Mouse (Mus musculus) liver, embryonic 11.5 days (tissue): ENCODE measurements at regions not wholly inside any gene's neighbourhood (a gene's known extent, or its start where the extent isn't known, plus 50 kb on each side); places are given as distances from the start of the nearest gene placed in this dataset.

ENCODE experiments used
- ATAC-seq: fragments of 200-750 bp; cut with Nextera tagmentation; replicated peaks from 2 replicates; pipeline ENCODE4 v1.8.0; 2017; ENCODE audit warnings: moderate number of reproducible peaks, mild to moderate bottlenecking, moderate TSS enrichment, moderate library complexity; ENCODE audit not compliant: low FRiP score
- DNase-seq: peaks from one replicate; pipeline ENCODE4 v3.0.0-alpha.2; 2017; ENCODE audit warnings: low spot score
- H3K27ac ChIP-seq: fragments of 300-500 bp; sonication (generic); 2 replicates; pipeline ENCODE4 v1.5.1; 2014; ENCODE audit warnings: mild to moderate bottlenecking, low read depth, low read length, control low read depth
- H3K27me3 ChIP-seq: fragments of 300-500 bp; sonication (generic); replicated peaks from 2 replicates; pipeline ENCODE4 v1.6.1; 2014; ENCODE audit warnings: low read length, mixed read lengths; ENCODE audit not compliant: control insufficient read depth, insufficient read depth
- H3K36me3 ChIP-seq: fragments of 300-500 bp; sonication (generic); 2 replicates; pipeline ENCODE4 v1.6.1; 2014; ENCODE audit warnings: mild to moderate bottlenecking, low read length, moderate library complexity, mixed read lengths; ENCODE audit not compliant: control insufficient read depth, insufficient read depth
- H3K4me1 ChIP-seq: fragments of 300-500 bp; sonication (generic); replicated peaks from 2 replicates; pipeline ENCODE4 v1.6.1; 2014; ENCODE audit warnings: low read length, mixed read lengths; ENCODE audit not compliant: control insufficient read depth, insufficient read depth
- H3K4me2 ChIP-seq: fragments of 300-500 bp; sonication (generic); 2 replicates; pipeline ENCODE4 v1.6.1; 2014; ENCODE audit warnings: mild to moderate bottlenecking, control low read depth, moderate library complexity
- H3K4me3 ChIP-seq: fragments of 300-500 bp; sonication (generic); 2 replicates; pipeline ENCODE4 v1.5.1; 2014; ENCODE audit warnings: low read depth, low read length, control low read depth
- H3K9ac ChIP-seq: fragments of 300-500 bp; sonication (generic); 2 replicates; pipeline ENCODE4 v1.6.1; 2014; ENCODE audit warnings: low read depth, low read length, control low read depth
- H3K9me3 ChIP-seq: fragments of 300-500 bp; sonication (generic); 2 replicates; pipeline ENCODE4 v1.6.1; 2016; ENCODE audit warnings: low read length, inconsistent platforms, mixed read lengths; ENCODE audit not compliant: control insufficient read depth
- WGBS: fragments of 180-500 bp; shearing (Covaris S2); extraction: QIAGEN DNeasy Blood & Tissue Kit; methylation state at CpG from one replicate; pipeline ENCODE4 v1.1.7; 2014; 5-methylcytosine and 5-hydroxymethylcytosine counted together

DNA sequence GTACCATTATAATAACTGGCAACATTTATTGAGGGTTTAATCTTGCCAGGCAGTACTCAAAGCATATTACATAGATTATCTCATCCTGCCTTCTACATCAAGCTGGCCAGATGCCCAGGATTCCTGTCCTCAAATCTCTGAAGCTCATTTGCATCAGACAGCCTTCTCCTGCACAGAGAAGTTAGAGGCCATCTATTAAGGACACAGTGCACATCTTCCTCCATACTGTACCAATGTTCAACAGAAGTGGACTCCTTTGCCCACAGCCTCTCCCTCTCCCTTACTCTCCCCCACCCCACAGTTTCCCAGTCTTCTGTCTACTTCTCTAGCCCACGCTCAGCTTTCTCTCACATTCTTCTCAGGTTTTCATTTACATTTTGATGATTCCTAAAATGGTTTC, 277.3 kb upstream of the Zfp637 start:
- ATAC-seq (no peak), DNase-seq (no peak)
- 87% methylated on average over 1 of the region's 1 CpGs for WGBS
- Histone ChIP-seq H3K27me3 (no peaks in the 10 kb centered on the region), H3K27ac (no peak overlapping the region), H3K4me2 (no peak overlapping the region), H3K4me1 (no peaks in the 10 kb centered on the region), H3K36me3 (no peaks in the 10 kb centered on the region), H3K9me3 (no peaks in the 10 kb centered on the region), H3K4me3 (no peak overlapping the region), H3K9ac (no peak overlapping the region)

DNA sequence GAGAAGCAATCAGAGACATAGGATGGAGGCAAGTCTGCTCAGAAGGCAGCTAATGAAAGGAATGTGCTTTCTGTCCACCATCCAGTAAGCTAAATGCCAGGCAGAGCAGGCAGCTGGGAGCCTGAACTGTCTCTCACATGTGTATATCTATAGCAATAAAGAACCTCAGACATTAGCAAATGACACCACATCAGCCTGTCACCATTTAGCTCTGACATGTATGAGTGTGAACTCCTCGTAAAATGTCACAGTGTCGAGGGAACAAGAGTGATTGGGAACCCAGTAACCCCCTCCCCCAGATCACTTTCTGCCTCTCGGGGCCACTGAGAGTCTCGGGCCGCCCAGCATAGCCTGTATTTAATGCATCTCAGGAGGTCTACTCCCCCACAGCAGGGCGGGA, 274.2 kb upstream of the Zfp637 start:
- H3K27me3 ChIP-seq: no peaks in the 10 kb centered on the region
- no peak overlapping the region for H3K27ac ChIP-seq
- DNase-seq: no peak
- WGBS: 58% methylated on average over 6 of the region's 6 CpGs
- no peaks in the 10 kb centered on the region for H3K9me3 ChIP-seq
- H3K4me1 ChIP-seq: no peaks in the 10 kb centered on the region
- no peak for ATAC-seq
- no peaks in the 10 kb centered on the region for H3K36me3 ChIP-seq
- no peak overlapping the region for H3K4me2 ChIP-seq
- no peak overlapping the region for H3K4me3 ChIP-seq
- no peak overlapping the region for H3K9ac ChIP-seq

DNA sequence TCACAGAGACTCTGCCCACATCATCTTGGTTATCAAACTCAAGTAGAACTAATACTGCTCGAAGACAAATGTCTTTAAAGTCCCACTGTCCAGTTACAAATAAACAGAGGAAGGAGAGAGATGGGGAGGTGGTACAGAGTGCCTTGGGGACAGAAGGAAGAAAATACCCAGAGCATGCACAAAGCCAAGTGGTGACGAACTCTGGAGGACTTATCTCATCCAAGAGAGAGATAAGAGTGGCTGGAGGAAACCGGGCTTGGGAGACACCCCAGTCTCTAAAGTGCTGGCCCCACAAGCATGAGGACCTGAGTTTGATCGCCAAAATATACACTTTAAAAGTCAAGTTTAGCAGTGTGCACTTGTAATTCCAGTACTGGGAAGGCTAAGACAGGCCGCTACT, 273.3 kb upstream of the Zfp637 start:
- DNase-seq (no peak), ATAC-seq (no peak)
- H3K9ac ChIP-seq: no peak overlapping the region
- H3K9me3 ChIP-seq: no peaks in the 10 kb centered on the region
- no peaks in the 10 kb centered on the region for H3K4me1 ChIP-seq
- H3K4me3 ChIP-seq: no peak overlapping the region
- no peaks in the 10 kb centered on the region for H3K27me3 ChIP-seq
- H3K27ac ChIP-seq: no peak overlapping the region
- whole genome bisulfite sequencing: 53% methylated on average over 5 of the region's 5 CpGs
- H3K36me3 ChIP-seq: no peaks in the 10 kb centered on the region
- no peak overlapping the region for H3K4me2 ChIP-seq

DNA sequence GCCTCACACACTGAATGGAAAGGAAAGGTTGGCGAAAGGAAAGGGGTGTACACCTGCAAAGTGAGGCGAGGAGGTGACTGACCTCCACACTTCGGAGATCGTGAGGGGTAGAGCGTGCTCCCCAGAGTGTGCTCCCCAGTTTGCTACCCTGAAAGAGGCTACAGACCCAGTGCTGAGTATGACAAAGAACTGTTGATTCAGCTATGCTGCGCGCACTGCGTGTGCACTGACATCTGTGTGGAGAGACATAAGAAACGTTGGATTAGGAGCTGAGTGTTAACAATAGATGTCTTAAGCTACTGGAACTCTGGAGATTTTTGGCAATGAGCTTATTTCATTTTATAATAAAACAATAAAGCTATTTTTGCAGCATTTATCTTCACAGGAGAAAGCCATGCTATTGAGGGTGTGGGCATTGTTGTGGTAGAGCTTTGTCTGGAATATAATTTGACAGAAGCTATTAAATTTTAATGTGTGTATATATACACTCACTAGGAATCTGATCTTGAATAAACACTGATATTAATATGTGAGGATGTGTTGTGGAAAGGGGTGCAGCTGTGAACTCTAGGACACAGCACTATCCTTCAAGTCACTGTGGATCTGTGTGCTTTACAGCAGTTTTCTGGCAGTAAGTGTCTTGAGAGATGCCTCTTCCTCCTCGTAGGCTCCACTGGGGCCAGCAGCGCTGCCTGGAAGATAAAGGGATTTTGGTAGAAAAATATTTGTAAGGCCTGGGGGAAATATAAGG, 271.2 kb upstream of the Zfp637 start:
- ATAC-seq: no peak
- H3K4me1 ChIP-seq: no peaks in the 10 kb centered on the region
- DNase-seq: no peak
- H3K27me3 ChIP-seq: no peaks in the 10 kb centered on the region
- H3K4me3 ChIP-seq: no peak overlapping the region
- H3K36me3 ChIP-seq: no peaks in the 10 kb centered on the region
- no peak overlapping the region for H3K27ac ChIP-seq
- H3K9ac ChIP-seq: no peak overlapping the region
- H3K4me2 ChIP-seq: no peak overlapping the region
- no peaks in the 10 kb centered on the region for H3K9me3 ChIP-seq
- 78% methylated on average over 11 of the region's 11 CpGs for WGBS

DNA sequence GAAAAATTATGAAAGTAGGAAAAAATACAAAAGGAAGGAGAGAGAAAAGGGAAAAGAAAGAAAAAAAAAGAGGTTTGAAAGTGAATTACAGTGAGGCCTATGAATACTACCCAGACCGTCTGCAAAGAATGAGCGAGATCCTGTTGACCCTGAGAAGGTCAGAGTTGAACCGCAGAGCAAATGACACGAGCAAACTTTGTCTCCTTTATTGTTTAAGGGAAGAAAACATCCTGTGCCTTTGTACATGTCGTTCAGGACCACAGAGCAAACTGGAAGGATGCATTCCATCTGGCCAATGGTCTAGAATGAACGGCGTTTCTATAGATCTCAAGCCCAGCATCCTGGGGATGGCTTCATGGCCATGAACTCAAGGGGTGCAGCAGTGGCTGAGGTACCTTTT, 270.6 kb upstream of the Zfp637 start:
- WGBS: 67% methylated on average over 7 of the region's 7 CpGs
- Histone ChIP-seq H3K27ac (no peak overlapping the region), H3K4me1 (no peaks in the 10 kb centered on the region), H3K9me3 (no peaks in the 10 kb centered on the region), H3K27me3 (no peaks in the 10 kb centered on the region), H3K4me3 (no peak overlapping the region), H3K9ac (no peak overlapping the region), H3K36me3 (no peaks in the 10 kb centered on the region), H3K4me2 (no peak overlapping the region)
- DNase-seq: no peak
- ATAC-seq: no peak

DNA sequence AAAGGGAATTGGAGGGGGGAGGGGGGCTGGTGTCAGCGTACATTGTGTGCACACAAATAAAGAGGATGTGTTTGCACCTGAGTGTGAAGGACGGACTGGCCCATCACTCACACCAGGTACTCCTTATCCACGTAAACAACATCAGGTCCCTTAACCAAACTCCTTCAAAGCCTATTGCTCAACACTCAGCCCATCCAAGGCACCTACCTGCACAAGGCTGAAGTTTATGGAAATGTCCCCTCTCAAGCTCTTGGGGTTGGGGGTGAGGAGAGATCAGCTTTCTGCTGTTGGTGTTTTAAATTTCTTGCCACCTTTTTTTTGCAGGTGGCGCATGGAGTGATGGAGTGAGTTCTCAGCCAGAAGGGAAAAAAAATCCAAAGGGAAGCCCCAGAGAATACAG, 270.2 kb upstream of the Zfp637 start:
- no peaks in the 10 kb centered on the region for H3K27me3 ChIP-seq
- no peak overlapping the region for H3K4me3 ChIP-seq
- no peak overlapping the region for H3K27ac ChIP-seq
- no peaks in the 10 kb centered on the region for H3K9me3 ChIP-seq
- no peaks in the 10 kb centered on the region for H3K36me3 ChIP-seq
- H3K4me1 ChIP-seq: no peaks in the 10 kb centered on the region
- no peak overlapping the region for H3K9ac ChIP-seq
- no peak for ATAC-seq
- no peak overlapping the region for H3K4me2 ChIP-seq
- 79% methylated on average over 4 of the region's 4 CpGs for WGBS
- no peak for DNase-seq

DNA sequence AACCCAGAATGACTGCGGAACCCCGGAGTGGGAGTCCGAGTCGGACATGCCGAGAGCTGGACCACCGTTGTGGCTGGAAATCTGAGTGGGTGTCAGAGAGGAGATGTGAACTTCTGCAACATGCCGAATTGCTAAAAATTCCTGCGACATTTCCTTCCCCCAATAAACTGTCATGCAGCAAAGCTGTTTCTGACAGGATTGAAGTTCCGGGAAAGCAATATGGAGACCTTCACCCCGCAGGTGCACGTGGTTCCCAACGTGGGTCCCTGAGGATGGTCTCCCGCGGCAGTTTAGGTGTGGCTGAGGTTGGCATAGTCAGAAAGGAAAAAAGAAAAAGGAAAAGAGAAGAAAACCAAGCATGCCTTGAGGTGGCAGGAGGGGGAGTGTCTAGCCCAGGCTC, 269.0 kb upstream of the Zfp637 start:
- DNase-seq: no peak
- no peak for ATAC-seq

DNA sequence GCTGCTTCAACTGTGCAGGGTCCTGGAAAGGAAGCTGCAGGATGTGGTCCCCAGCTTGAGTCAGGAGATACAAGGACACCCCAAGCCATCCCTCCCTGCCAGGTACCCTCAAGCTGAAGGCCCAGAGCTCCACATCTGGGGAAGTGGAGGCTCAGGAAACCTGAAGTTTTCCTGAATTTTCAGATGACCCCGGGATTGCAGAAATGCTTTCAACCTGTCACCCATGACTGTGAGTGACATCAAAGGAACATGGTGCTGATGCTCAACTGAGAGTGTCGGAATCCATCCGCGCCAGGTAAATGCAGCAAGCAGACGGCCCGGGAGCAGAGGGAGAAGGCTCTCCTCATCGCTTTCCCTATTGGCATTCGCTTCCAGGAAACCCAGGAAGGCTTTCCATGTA, 267.6 kb upstream of the Zfp637 start:
- no peaks in the 10 kb centered on the region for H3K27me3 ChIP-seq
- H3K4me1 ChIP-seq: no peaks in the 10 kb centered on the region
- no peak overlapping the region for H3K4me2 ChIP-seq
- no peak for DNase-seq
- H3K36me3 ChIP-seq: no peaks in the 10 kb centered on the region
- H3K4me3 ChIP-seq: no peak overlapping the region
- WGBS: 83% methylated on average over 8 of the region's 8 CpGs
- no peaks in the 10 kb centered on the region for H3K9me3 ChIP-seq
- H3K27ac ChIP-seq: no peak overlapping the region
- ATAC-seq: no peak
- H3K9ac ChIP-seq: no peak overlapping the region

More for the DNA sequence above, 269.0 kb upstream of the Zfp637 start:
- H3K27me3 ChIP-seq: no peaks in the 10 kb centered on the region
- no peak overlapping the region for H3K27ac ChIP-seq
- H3K36me3 ChIP-seq: no peaks in the 10 kb centered on the region
- no peaks in the 10 kb centered on the region for H3K9me3 ChIP-seq
- no peaks in the 10 kb centered on the region for H3K4me1 ChIP-seq
- WGBS: 87% methylated on average over 14 of the region's 14 CpGs
- no peak overlapping the region for H3K4me2 ChIP-seq
- no peak overlapping the region for H3K9ac ChIP-seq
- H3K4me3 ChIP-seq: no peak overlapping the region

DNA sequence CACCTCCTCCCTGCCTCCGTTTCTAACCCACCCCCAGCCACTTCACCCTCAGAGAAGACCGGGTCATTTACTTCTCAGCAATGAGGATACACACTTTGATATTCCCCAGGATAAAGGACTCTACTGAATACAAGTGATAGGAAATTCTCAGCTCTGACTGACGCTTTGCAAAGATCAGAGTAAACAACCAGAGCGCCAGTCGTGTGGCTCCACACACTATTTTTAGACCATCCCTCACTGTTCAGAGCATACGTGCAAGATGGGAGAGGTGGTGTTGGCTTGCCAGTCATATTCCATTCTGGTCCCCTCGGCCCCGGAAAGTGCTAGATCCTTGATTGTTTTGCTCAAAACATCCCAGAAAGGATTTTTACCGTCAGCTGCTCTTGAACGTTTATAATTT, 266.8 kb upstream of the Zfp637 start:
- Histone ChIP-seq H3K4me3 (no peak overlapping the region), H3K4me2 (no peak overlapping the region), H3K36me3 (no peaks in the 10 kb centered on the region), H3K9me3 (no peaks in the 10 kb centered on the region), H3K27ac (no peak overlapping the region), H3K27me3 (no peaks in the 10 kb centered on the region), H3K9ac (no peak overlapping the region), H3K4me1 (no peaks in the 10 kb centered on the region)
- DNase-seq: no peak
- 60% methylated on average over 10 of the region's 10 CpGs for WGBS
- ATAC-seq: no peak
